Mouse (Mus musculus) limb, embryonic 15.5 days (tissue): ENCODE data around the gene Mturn. TPM values are rescaled to one million over a fixed set of nuclear protein-coding genes. Genes with fewer than 3 reads are reported as not detected.

ENCODE experiments used
- ATAC-seq: fragments of 200-750 bp; cut with Nextera tagmentation; 2 replicates; pipeline ENCODE4 v1.8.0; 2017; ENCODE audit warnings: low read depth, moderate TSS enrichment; ENCODE audit not compliant: insufficient number of reproducible peaks, low FRiP score, low TSS enrichment
- H3K27ac ChIP-seq: fragments of 300-500 bp; sonication (generic); 2 replicates; pipeline ENCODE4 v1.5.1; 2015; ENCODE audit warnings: moderate library complexity, mild to moderate bottlenecking, inconsistent platforms
- H3K27me3 ChIP-seq: fragments of 300-500 bp; sonication (generic); 2 replicates; pipeline ENCODE4 v1.6.1; 2015; ENCODE audit warnings: inconsistent platforms
- H3K36me3 ChIP-seq: fragments of 300-500 bp; sonication (generic); 2 replicates; pipeline ENCODE4 v1.6.1; 2015; ENCODE audit warnings: inconsistent platforms
- H3K4me1 ChIP-seq: fragments of 300-500 bp; sonication (generic); 2 replicates; pipeline ENCODE4 v1.6.1; 2015; ENCODE audit warnings: inconsistent platforms
- H3K4me2 ChIP-seq: fragments of 300-500 bp; sonication (generic); 2 replicates; pipeline ENCODE4 v1.6.1; 2015; ENCODE audit warnings: mild to moderate bottlenecking, inconsistent platforms
- H3K4me3 ChIP-seq: fragments of 300-500 bp; sonication (generic); 2 replicates; pipeline ENCODE4 v1.5.1; 2015; ENCODE audit warnings: mild to moderate bottlenecking, inconsistent platforms
- H3K9ac ChIP-seq: fragments of 300-500 bp; sonication (generic); 2 replicates; pipeline ENCODE4 v1.6.1; 2015; ENCODE audit warnings: inconsistent platforms
- H3K9me3 ChIP-seq: fragments of 300-500 bp; sonication (generic); 2 replicates; pipeline ENCODE4 v1.6.1; 2016; ENCODE audit warnings: inconsistent platforms
- WGBS: fragments of 180-500 bp; shearing (Covaris S2); methylation state at CpG from one replicate; pipeline ENCODE4 v1.1.7; 2015; 5-methylcytosine and 5-hydroxymethylcytosine counted together
- polyA plus RNA-seq: library from polyadenylated mRNA; unstranded; fragments of >200 nt; fragmentation: Nextera tagmentation; extraction: Ambion mirVana; gene quantifications from 2 replicates; pipeline ENCODE4 v1.2.1, GENCODE M21; 2015

Mturn gene
- 9.3 and 10.6 TPM in 2 replicates for polyA plus RNA-seq

DNA sequence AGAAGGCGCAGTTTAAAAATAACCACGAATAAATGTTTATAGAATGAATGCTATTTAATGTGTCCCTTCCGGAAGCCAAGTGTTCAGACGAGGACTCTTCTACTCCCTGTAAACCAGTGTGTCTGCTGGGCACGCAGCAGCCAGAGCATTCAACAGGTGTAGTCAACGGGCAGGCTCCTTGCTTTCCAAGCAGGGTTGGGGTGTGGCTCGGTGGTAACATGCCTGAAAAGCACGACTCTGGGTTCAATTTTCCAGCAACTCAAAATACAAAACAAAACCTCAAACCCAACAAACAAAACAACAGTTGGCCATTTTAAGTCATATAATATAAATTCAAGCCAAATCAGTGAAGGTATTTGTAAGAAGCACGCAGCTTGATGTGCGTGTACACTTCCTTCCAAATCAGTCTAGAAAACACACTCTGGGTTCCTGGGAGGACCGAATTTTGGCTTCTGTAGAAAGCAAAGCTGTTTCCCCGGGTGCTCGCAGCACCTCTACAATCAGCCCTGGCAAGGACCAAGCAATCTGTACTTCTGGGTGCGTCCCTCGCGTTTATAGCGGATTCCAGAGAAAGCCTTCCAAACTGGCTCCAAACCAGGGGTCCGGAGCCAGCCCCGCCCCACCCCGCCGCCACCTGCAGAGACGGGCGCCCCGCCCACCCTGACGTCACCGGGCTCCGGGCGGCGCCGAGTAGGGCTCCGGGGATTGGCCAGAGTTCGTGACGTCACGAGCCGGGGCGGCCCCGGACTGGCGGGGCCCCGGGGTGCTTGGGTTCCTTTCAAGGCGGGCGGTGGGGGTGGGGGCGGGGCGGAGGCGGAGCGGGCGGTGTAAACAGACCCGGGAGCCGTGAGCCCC lies at the start of gene Mturn:
TSS of gene Mturn (plus strand) at position 734 of the 855 bp plus-strand sequence.
- WGBS, result 4% methylated on average over 44 of the region's 48 CpGs
- ATAC-seq, result peak; percentile 96
- no peaks in the 10 kb centered on the region for H3K9me3 ChIP-seq
- H3K4me3 ChIP-seq, result peak within 1 kb of the TSS; percentile 79
- peak within 1 kb of the TSS; percentile 84 for H3K27ac ChIP-seq
- peaks cover 19% of the 10 kb centered on the region; the same call in 1 of the 2 replicates for H3K27me3 ChIP-seq
- no peaks in the 10 kb centered on the region for H3K36me3 ChIP-seq
- H3K9ac ChIP-seq, result peak within 1 kb of the TSS; percentile 60
- peak within 1 kb of the TSS; percentile 97 for H3K4me2 ChIP-seq
- peaks cover 15% of the 10 kb centered on the region for H3K4me1 ChIP-seq

DNA sequence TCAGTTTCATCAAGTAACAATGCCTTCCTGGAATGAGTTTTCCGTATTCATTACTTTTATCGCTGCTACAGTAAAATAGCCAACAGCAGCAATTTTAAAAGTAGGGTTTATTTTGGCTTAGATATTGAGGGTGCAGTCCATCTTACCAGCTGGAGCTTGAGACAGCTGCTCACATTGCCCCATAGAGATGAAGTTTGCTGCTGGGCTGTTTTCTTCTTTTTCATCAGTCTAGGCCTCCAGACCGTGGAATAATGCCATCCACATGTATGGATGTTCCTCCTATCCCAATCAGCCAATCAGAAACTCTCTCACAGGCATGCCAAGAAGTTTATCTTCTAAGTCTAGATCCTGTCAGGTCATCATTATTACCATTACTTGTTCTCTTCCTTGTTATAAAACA lies 41.5 kb upstream of the Mturn start:
- peaks cover 22% of the 10 kb centered on the region for H3K36me3 ChIP-seq
- H3K27me3 ChIP-seq, result no peaks in the 10 kb centered on the region
- no peak for ATAC-seq
- no peak overlapping the region for H3K4me2 ChIP-seq
- H3K27ac ChIP-seq, result no peak overlapping the region
- WGBS, result 74% methylated on average over 3 of the region's 3 CpGs
- H3K9ac ChIP-seq, result no peak overlapping the region
- H3K9me3 ChIP-seq, result no peaks in the 10 kb centered on the region
- H3K4me1 ChIP-seq, result no peaks in the 10 kb centered on the region
- H3K4me3 ChIP-seq, result no peak overlapping the region

DNA sequence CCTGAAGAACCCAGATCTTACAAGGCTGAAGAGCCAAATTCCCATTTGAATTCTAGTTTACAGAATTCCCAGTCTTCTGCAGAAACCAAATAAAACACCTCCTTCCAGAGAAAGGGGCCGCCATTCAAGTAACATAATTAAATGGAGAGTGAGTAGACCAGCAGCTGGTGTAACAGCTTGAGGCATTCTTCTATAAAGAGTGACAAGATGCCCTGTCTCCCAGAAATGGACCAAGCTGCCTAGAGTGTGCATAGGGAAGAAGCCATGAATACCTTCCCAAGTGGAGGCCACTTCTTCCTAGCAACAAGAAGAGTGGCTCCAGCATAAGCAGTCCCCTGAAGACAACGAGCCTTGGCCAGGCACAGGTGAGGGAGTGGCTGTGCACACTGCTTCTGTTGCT lies 39.5 kb upstream of the Mturn start:
- Histone ChIP-seq H3K4me1 (no peaks in the 10 kb centered on the region), H3K27ac (no peak overlapping the region), H3K9ac (no peak overlapping the region), H3K4me3 (no peak overlapping the region), H3K27me3 (no peaks in the 10 kb centered on the region), H3K9me3 (no peaks in the 10 kb centered on the region), H3K36me3 (peaks cover 22% of the 10 kb centered on the region), H3K4me2 (no peak overlapping the region)
- 75% methylated on average over 2 of the region's 2 CpGs for WGBS
- no peak for ATAC-seq

DNA sequence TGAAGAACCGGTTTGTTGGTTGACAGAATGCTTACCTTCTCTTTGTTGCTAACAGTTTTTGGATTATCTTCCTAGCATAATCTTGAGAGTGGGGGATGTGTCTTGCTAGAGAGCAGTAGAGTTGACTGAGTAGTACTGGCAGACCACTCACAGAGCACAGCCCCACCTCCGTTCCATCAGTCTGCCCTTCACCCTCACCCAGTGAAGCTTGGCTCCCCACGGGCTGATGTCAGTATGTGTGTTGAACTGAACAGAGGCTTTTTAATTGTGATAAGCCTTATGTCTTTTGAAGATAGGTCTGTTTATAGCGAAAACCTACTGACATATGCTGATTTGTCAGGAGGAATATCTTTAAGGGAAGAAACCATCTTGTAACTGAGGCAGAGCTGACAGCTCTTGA lies 38.2 kb upstream of the Mturn start:
- no peak for ATAC-seq
- Histone ChIP-seq H3K4me3 (no peak overlapping the region), H3K36me3 (peaks cover 22% of the 10 kb centered on the region), H3K9me3 (no peaks in the 10 kb centered on the region), H3K4me2 (no peak overlapping the region), H3K9ac (no peak overlapping the region), H3K27ac (no peak overlapping the region), H3K4me1 (no peaks in the 10 kb centered on the region), H3K27me3 (no peaks in the 10 kb centered on the region)
- WGBS, result 87% methylated on average over 4 of the region's 4 CpGs

DNA sequence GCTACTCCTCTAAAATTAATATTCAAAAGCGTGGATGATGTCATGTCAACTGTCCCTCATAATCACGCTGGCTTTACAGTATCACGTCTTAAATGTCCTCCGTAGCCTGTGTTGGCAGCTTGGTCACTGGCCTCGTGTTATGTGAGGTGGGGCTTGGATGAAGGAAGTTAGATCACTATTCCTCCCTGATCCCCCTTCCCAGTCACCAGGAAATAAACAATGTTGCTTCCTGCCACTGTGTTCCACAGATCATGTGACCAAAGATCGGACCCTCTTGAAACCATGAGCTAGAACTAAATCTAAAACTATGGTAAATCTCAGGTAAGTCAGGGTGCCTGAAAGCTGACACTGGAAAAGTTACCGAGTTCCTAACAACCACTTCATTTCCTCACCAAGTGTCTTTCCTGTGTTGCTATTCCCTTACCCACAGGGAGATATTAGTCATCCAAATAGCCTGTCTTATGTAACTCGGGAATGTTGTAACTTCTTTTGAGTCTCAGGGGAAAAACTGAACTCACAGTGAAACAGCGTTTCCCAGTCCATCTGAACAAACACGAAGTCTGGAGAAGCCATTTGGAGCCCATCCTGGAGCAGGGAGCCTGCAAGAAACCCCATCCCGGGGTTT lies 25.8 kb upstream of the Mturn start:
- WGBS, result 69% methylated on average over 11 of the region's 11 CpGs
- H3K4me3 ChIP-seq, result no peak overlapping the region

DNA sequence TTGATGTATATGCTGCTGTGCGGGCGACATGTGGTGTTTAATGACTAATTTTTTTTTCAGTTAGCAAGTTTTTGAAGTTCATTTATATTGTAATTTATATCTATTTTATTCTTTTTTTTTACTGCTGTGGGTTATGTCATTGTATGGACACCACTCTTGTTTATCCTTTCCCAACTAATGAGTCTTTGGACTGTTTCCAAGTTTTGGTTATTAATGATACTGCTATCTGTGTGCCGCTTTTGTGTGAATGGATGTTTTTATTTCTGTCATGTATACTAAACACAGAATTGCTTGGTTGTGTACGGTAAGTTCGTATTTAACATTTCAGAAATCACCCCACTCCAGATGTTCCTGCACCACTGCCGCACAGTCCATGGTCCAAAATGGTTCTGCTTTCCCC lies 23.6 kb upstream of the Mturn start:
- Histone ChIP-seq H3K9me3 (no peaks in the 10 kb centered on the region), H3K4me3 (no peak overlapping the region), H3K4me2 (no peak overlapping the region), H3K36me3 (no peaks in the 10 kb centered on the region), H3K27ac (no peak overlapping the region), H3K9ac (no peak overlapping the region), H3K4me1 (no peaks in the 10 kb centered on the region), H3K27me3 (no peaks in the 10 kb centered on the region)
- WGBS, result 71% methylated on average over 6 of the region's 6 CpGs
- ATAC-seq, result no peak

More for the DNA sequence above, 25.8 kb upstream of the Mturn start:
- H3K9ac ChIP-seq, result no peak overlapping the region
- no peaks in the 10 kb centered on the region for H3K36me3 ChIP-seq
- H3K9me3 ChIP-seq, result no peaks in the 10 kb centered on the region
- H3K27ac ChIP-seq, result no peak overlapping the region
- ATAC-seq, result no peak
- H3K4me2 ChIP-seq, result no peak overlapping the region
- no peaks in the 10 kb centered on the region for H3K4me1 ChIP-seq
- H3K27me3 ChIP-seq, result no peaks in the 10 kb centered on the region

DNA sequence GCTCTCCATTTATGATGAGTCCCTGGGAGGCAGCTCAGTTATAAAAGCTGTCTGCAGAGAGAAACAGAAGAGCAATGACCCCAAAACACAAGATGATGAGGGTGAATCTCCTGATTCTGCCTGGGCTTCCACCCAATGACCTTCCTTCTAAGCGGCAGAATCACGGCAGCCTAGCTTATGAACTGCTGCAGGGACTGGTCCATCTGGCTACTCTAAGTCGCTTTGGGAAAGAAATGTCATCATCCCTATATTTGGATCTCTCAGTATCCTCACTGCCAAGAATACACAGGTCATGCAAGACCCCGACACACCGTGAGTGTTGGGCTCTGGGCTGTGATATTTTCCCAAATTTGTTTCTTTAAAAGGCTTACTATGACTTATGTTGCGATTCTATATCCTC lies 11.6 kb upstream of the Mturn start:
- no peak overlapping the region for H3K4me2 ChIP-seq
- 87% methylated on average over 6 of the region's 6 CpGs for WGBS

DNA sequence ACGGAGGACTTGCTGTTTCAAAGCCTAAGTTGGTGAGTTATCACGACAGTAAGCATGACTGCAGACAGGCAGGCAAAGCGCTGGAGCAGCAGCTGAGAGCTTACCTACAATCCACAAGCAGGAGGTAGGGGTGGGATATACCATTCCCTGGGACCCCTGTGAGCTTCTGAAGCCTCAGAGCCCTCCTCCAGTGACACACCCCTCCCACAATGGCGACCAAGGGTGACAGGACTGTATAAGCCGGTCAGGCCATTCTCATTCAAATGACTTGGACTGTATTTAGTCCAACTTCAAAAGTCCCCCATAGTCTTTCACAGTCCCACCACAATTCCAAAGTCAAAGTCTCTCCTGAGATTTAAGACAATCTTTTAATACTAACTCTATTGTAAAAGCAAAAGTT lies 8.5 kb upstream of the Mturn start:
- Histone ChIP-seq H3K27ac (no peak overlapping the region), H3K9me3 (no peaks in the 10 kb centered on the region), H3K4me1 (no peaks in the 10 kb centered on the region), H3K9ac (no peak overlapping the region), H3K4me2 (no peak overlapping the region), H3K36me3 (no peaks in the 10 kb centered on the region), H3K4me3 (no peak overlapping the region), H3K27me3 (0 out of 2 replicates have a peak, but pooled peaks cover 3% of the 10 kb centered on the region)
- WGBS, result 58% methylated on average over 5 of the region's 5 CpGs
- ATAC-seq, result no peak

More for the DNA sequence above, 11.6 kb upstream of the Mturn start:
- H3K9me3 ChIP-seq, result no peaks in the 10 kb centered on the region
- no peaks in the 10 kb centered on the region for H3K36me3 ChIP-seq
- 0 out of 2 replicates have a peak, but pooled peaks cover 3% of the 10 kb centered on the region for H3K27me3 ChIP-seq
- H3K9ac ChIP-seq, result no peak overlapping the region
- ATAC-seq, result no peak
- no peaks in the 10 kb centered on the region for H3K4me1 ChIP-seq
- no peak overlapping the region for H3K4me3 ChIP-seq
- no peak overlapping the region for H3K27ac ChIP-seq

DNA sequence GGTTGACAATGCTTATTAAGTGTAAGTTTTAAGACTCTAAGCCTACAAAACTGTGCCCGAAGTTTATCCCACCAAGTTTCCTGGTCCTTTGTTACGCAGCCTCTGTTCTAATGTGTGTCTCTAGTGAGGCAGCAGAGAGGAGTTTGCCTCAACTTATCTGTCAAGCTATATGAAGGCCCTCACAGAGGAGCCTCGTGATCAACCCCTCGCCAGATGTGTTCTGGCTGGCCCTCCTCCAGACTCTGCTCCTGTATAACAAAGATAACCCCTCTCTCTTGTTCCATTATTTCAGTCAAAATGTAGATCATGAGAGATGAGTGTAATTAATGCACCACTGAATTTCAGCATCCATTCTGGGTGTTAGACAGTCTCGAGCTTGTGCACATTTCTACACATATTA lies 1.7 kb upstream of the Mturn start:
- no peak for ATAC-seq
- H3K4me3 ChIP-seq, result no peak overlapping the region
- no peaks in the 10 kb centered on the region for H3K36me3 ChIP-seq
- peaks cover 19% of the 10 kb centered on the region; the same call in 1 of the 2 replicates for H3K27me3 ChIP-seq
- 77% methylated on average over 5 of the region's 5 CpGs for WGBS
- H3K4me1 ChIP-seq, result peaks cover 15% of the 10 kb centered on the region
- no peak overlapping the region for H3K27ac ChIP-seq
- H3K9ac ChIP-seq, result no peak overlapping the region
- no peak overlapping the region for H3K4me2 ChIP-seq
- no peaks in the 10 kb centered on the region for H3K9me3 ChIP-seq

DNA sequence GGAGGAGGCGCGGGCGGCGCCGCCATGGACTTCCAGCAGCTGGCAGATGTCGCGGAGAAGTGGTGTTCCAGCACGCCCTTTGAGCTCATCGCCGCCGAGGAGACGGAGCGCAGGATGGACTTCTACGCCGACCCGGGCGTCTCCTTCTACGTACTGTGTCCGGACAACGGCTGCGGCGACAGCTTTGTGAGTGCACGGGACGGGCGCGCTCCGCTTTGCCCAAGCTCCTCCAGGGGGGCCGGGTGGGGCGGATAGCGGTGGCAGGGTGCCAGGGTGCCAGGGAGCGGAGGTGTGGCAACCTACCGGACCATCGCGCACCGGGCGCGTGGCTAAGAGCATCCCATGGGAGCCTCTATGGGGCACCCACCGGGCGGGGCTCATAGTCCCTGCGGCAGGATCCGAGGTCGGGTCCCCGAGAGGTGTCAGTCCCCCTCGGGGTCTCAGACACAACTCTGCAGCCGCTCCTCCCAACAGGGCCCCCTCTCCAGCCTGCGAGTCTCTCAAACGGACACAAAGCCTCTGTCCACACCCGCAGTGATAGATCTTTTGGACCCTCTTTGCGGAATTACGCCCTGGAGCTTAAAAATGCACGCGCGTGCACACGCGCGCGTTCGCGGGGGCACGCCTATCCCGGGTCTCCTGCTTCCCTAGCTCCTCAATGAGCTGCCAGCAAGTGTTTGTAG lies 463 bp downstream of the Mturn start:
- peaks cover 15% of the 10 kb centered on the region for H3K4me1 ChIP-seq
- peak overlapping the region; percentile 84 for H3K27ac ChIP-seq
- H3K9me3 ChIP-seq, result no peaks in the 10 kb centered on the region
- under 1% methylated on average over 57 of the region's 61 CpGs for WGBS
- H3K27me3 ChIP-seq, result peaks cover 19% of the 10 kb centered on the region; the same call in 1 of the 2 replicates
- peak overlapping the region; percentile 79 for H3K4me3 ChIP-seq
- no peak for ATAC-seq
- H3K9ac ChIP-seq, result peak overlapping the region; percentile 60
- H3K36me3 ChIP-seq, result no peaks in the 10 kb centered on the region
- H3K4me2 ChIP-seq, result peak overlapping the region; percentile 97

DNA sequence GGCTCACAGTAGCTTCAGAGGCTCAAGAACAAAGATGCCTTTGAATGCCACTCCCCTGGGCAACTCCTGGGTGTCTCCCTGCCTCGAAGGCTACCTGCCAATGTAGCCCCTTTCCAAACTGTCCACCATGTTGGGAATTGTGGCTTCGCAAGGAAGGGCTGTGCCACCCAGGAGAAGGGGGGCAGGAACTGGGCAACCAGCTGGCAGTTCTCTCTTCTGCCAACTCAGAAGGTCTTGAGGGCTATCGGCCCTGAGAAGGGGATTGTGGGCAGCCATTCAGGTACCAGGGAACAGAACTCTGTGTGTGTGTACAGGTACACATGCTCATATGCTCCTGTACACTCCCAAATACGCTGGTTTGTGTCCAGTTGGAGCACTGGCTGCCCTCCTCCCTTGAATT lies 2.7 kb downstream of the Mturn start:
- 90% methylated on average over 4 of the region's 4 CpGs for WGBS
- no peaks in the 10 kb centered on the region for H3K36me3 ChIP-seq
- H3K9ac ChIP-seq, result no peak overlapping the region
- no peak for ATAC-seq
- H3K4me2 ChIP-seq, result no peak overlapping the region
- no peak overlapping the region for H3K4me3 ChIP-seq
- no peaks in the 10 kb centered on the region for H3K9me3 ChIP-seq
- H3K27me3 ChIP-seq, result peaks cover 18% of the 10 kb centered on the region; the same call in 1 of the 2 replicates
- H3K27ac ChIP-seq, result no peak overlapping the region
- H3K4me1 ChIP-seq, result peaks cover 15% of the 10 kb centered on the region

DNA sequence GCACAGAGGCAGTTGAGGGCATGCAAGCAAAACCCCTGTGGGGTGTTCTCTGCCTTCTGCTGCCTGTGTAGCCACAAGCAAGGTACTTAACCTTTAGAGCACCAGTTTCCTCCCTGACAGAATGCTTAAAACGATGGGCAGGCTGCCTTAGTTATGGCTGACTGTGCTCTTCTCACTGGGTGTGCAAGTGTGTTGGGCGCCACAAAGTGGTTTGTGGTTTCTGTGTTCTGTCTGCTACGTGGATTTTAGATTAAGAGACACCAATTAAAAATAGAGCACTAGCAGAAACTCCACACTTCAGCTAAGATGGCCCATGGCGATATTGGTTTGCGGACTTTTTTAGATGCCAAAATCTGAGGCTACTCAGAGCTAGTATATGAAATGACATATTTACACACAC lies 3.7 kb downstream of the Mturn start:
- Histone ChIP-seq H3K4me3 (no peak overlapping the region), H3K27ac (no peak overlapping the region), H3K4me2 (no peak overlapping the region), H3K36me3 (0 out of 2 replicates have a peak, but pooled peaks cover 4% of the 10 kb centered on the region), H3K9me3 (no peaks in the 10 kb centered on the region), H3K27me3 (peaks cover 14% of the 10 kb centered on the region; the same call in 1 of the 2 replicates), H3K4me1 (peaks cover 15% of the 10 kb centered on the region), H3K9ac (no peak overlapping the region)
- ATAC-seq, result no peak
- WGBS, result 70% methylated on average over 5 of the region's 5 CpGs
